Mouse (Mus musculus): ENCODE results near the gene Arhgef33.
"Not testable (repeated sequence)": the region's sequence is repeated elsewhere in the genome, so short reads cannot be mapped to it uniquely, and the experiment has no call there.

The Arhgef33 gene

DNA sequence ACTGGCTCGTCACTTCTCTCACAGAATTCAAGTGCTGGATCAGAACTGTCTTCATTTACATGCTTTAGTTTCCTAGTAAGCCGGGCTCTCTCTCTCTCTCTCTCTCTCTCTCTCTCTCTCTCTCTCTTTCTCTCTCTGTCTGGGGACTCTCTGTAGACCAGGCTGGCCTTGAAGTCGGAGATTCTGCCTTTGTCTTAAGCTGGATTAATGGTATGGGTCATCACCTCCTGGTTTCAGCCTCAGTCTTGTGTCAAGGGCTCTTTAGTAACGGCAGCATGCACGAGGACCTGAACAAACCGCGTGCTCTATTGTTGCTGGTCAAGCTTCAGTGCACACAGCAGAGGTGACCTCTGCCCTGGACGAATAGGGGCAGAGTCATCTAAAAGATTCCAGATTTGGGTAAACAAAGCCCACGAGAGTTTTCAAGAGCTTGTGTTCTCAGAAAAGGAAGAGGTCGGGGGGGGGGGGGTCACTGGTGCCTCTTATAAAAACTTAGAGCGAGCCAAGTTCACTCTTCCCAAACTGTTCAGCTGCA lies 39.5 kb downstream of the Arhgef33 start:
- DNase-seq (ENCODE audit: low spot score) = no peak

DNA sequence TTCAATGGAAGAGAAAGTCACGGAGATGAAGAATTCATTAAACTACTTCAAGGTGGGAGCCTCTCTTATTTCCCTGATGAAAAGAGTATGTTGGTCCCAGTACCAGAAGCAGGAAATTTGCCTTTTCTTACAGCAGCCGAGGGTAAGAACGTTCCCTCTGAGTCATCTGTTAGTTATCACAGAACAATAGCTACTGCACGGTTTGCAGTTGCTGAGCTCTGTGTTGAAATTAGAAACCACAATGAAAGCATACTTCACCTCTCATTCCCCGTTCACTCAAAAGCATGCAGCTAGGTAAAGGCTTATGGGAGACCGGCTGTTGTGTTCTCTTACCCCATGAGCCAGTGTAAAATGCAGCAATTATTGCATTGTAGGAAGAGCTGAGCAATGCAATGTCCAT lies 40.0 kb downstream of the Arhgef33 start:
- DNase-seq (ENCODE audit: low spot score) = no peak

DNA sequence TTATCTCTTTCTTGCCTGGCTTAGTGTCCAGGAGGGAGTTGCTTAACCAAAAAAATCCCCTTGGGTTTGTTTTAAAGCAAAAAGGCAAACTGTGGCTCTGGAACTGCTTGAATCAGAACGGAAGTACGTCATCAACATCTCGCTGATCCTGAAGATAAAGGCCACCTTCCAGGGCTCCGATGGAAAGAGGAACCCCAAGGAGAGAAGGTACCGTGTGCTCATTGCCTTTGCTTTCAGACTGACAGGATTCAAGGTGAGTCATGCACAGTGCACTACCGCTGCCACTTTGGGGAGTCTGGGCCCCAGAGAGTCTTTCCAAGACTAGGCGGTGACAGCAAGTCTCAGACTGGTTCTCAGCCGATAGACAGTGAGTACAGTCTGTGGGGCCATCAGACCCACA lies 53.0 kb downstream of the Arhgef33 start:
- DNase-seq (ENCODE audit: low spot score) = no peak

DNA sequence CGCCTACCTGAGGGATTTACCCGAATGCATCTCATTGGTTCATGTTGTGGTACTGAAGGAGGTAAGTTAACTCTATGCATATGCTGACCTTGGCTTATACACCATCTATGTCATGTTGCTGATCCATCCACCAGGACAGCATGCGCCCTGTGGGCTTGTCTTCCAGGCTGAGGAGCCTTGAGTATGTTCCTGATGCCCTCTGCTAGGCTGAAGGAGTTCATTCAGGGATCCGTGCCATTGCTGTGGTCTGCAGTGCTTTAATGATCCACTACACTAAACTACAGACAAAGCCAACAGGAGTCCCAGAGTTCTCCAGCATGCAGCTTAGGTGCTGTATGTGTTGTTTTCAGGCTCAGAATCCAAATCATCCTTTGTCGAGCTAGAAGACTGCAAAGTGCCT lies 60.1 kb downstream of the Arhgef33 start:
- DNase-seq (ENCODE audit: low spot score) = peak; percentile 84

DNA sequence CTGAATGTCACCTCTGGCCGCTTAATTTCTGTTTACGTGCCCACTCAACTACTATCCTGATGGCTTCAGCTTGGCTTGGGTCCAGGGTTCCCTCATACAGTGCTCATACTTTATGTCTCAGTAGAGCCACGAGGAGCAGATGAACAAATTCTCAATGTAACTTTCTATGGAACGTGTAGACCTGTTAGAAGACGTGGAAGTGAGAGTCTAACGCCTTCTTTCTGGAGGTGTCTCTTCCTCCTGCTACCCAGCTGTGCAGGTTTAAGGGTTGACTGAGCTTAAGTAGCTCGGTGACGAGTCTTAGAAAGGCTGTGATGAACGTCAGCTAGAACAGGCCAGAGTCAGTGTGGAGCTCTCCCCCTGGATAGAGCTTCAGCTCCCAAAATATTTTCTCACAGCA lies 61.4 kb downstream of the Arhgef33 start:
- no peak for DNase-seq (ENCODE audit: low spot score)

DNA sequence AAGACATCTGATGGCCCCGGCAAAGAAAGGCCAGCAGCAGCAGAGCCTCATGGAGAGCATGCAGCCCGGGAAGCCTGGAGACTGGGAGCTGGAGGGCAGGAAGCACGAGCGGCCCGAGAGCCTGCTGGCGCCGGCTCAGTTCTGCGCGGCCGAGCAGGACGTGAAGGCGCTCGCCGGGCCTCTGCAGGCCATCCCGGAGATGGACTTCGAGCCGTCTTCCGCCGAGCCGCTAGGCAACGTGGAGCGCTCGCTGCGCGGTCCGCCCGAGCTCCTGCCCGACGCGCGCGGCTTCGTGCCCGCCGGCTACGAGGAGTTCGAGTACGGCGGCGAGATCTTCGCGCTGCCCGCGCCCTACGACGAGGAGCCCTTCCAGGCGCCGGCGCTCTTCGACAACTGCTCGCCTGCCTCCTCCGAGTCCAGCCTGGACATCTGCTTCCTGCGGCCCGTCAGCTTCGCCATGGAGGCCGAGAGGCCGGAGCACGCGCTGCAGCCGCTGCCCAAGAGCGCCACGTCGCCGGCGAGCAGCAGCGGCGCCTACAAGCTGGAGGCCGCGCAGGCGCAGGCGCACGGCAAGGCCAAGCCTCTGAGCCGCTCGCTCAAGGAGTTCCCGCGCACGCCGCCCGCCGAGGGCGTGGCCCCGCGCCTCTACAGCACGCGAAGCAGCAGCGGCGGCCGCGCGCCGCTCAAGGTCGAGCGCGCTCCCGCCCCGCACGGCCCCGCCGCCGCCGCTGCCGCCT lies 66.0 kb downstream of the Arhgef33 start, which contains the start of gene Gm10190:
Gene Gm10190 (minus strand): TSS at position 553 of the 737 bp plus-strand sequence.
- peak; percentile 87 for DNase-seq (ENCODE audit: low spot score)

DNA sequence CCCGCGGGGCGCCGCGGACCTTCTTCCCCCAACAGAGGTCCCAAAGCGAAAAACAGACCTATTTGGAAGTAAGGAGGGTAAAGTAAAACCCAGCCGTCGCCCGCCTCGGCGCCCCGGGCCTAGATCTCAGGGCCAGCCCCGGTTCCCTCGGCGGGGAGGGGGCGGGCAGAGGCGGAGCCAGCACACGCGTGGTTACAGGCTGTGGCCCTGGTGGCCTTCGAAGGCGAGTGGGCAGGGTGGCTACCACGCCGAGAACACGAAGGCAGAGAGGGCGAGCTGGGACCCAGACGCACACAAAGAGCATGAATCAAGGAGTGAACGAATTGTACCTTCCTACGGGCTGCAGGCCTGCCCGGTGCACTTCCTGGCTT lies 66.5 kb downstream of the Arhgef33 start:
- DNase-seq (ENCODE audit: low spot score) = no peak

DNA sequence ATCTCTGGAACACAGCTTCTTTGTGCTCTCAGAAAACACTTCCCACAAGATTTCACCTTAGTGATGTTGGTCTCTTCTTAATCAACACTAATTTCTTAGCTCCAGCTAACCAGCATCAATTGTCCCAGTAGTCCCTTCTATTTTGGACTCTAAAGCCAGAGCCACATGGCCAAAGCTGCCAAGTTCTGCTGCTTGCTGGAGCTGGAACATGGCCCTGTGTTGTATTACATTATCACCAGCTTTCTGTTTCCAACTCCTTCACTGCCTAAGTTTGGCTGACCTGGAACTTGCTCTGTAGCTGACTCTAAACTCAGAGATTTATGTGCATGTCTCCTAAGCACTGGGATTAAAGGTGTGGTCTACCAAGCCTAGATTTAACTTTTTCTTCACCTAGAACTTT lies 71.2 kb downstream of the Arhgef33 start:
- DNase-seq (ENCODE audit: low spot score) = not testable (repeated sequence)

DNA sequence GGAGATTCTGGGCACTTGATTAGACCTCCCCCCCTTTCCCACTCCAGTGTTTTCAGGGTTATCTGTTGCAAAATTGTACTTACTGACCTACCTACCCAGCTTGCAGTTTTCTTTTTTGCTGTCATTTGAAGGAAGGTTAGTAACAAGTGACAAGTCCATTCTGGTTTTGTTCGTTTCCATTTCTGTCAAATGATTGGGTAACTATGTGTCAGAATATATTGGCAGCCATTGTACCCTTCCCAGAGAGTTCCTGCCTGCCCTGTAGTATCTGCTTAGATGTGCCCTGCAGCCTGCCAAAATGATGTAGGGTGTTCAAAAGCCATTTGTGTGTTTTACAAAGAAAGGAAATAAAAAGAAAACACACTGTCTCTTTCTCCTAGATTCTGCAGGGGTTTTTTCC lies 78.5 kb downstream of the Arhgef33 start:
- no peak for DNase-seq (ENCODE audit: low spot score)

DNA sequence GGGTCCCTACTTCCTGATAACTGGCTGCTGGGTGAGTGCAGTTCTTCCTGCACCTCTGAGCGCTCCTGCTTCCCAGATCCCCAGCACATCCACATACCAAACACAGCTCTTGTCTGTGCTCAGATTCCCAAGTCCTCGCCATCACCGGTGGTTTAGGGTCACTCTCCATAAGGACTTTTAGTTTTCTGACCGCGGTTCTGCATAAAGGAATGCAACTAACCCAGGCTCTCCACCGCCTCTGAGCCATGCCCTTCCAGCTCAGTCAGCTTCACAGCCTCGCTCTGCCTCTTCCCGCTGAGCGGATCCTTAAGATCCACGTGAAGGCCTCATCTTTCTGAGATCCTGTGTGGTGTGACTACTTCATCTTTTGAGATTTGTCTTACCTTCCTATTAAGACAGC lies 82.8 kb downstream of the Arhgef33 start:
- no peak for DNase-seq (ENCODE audit: low spot score)

DNA sequence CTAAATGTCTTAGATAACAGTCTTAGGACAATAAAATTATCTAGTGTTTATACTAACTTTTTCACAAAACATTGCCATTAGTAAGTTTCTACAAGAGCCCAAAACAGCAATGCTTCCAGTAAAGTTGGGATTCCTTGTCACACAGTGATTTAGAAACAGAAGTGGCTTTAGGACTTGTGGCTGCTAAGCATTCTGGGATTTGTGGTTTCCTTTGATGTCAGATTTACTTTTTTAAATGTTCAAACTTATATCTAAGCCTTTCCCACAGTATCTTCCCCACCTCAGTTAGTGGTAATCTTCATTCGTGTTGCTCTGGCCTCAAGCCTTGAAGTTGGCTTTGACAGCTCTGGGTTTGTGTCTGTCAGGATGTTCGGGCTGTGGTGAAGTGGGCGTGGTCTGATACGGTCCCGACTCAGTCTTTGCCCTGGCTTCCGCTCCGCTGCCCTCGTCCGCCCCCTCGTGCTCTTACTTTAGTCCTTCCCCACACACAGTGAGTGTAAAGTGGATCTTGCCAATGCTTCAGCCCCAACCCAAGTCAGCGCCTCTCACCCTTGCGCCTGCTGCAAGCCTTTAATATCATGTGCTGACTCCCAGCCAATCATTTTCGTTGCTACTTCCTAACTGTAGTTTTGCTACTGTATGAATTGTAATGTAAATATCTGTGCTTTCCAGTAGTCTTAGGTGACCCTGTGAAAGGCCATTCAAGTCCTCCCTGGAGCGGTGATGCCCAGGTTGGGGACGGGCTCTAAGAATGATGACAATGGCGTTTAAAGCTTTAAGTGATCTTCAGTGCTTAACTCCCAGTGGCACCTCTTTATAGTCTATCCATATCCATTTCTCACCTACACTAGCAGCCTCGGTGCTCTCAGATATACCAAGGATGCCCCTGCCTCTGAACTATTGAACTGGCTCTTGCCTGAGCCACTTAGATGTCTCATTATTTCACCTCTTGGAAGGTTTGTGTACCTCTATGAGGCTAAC lies 84.5 kb downstream of the Arhgef33 start:
- no peak for DNase-seq (ENCODE audit: low spot score)

DNA sequence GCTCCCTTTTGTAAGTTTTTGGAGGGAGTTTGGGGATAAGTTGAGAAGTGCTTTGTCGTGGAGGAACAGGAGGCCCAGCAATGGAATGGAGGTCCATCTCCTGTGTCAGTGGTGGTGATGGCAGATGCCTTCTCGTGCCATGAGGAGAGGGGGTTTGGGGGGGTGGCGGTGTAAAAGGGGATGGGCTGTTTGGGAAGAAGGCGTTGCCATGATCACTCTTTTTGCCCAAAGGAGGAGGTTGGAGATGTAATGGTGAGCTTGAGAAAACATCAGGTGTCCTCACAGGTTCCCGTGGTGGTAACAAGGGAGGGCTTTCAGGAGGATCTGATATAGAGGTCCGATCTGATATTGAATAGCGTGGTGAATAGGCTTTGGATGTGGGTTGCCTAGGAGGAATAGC lies 91.0 kb downstream of the Arhgef33 start:
- no peak for DNase-seq (ENCODE audit: low spot score)

DNA sequence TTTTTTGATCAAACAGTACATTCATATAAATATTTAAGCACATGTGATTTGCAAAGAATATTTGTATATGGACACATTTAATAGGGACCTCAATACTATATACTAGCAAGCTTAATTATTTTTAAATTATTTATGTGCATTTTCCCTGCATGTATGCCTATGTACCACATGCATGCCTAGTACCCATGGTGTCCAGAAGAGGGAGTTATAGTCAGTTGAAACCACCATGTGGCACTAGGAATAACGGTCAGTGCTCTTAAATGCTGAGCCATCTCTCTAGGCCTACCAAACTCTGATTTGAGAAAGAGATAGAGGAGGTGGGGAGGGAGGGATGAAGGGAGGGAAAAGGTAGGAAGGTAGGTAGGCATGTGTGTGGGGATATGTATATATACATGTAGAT lies 104.0 kb downstream of the Arhgef33 start:
- DNase-seq (ENCODE audit: low spot score) = peak; percentile 55

DNA sequence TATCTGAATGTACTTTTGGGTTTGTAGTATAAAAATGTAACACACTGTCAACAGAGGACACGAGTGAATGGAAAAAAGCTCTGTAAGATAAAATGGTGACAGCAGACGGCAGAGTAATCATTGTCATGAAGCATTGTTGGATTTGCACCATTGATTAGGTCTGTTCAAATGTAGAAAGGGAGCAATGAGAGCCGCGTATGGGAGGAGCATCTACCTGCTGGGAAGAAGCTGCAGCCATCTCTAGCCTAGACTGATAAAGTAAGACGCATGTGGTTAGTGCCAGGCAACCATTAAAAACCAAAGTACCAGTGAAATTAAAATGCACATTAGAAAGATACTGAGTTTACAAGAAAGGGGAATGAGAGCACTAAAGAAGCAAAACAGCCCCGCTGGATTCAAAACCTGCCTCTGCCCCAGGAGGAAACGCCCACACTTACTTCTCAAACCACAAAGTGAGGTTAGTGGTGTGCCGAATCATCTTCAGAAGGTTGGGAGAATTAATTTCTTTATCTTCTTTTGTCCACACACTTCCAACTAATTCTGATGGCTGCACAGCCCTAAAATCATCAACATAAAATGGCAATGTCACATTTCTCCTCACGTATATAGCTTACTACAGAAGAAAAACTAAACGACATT lies 111.5 kb downstream of the Arhgef33 start:
- DNase-seq (ENCODE audit: low spot score) = no peak

DNA sequence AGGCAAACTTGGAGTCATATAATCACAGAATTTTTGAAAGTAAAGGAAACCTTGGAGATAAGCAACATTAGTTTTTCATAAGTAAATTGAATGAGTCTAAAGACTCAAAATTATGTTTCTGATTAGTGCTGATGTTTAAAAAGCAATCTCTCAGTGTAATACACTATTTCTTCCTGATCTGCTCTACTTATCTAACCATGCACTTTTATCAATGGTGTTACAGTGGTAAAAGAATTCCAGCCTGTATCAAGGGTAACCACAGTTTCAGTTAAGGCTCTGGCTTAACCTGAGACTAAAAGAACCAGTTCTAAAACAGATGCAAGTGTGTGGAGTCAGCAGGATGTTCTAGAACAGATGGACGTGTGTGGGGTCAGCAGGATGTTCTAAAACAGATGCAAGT lies 113.8 kb downstream of the Arhgef33 start:
- DNase-seq (ENCODE audit: low spot score) = no peak

DNA sequence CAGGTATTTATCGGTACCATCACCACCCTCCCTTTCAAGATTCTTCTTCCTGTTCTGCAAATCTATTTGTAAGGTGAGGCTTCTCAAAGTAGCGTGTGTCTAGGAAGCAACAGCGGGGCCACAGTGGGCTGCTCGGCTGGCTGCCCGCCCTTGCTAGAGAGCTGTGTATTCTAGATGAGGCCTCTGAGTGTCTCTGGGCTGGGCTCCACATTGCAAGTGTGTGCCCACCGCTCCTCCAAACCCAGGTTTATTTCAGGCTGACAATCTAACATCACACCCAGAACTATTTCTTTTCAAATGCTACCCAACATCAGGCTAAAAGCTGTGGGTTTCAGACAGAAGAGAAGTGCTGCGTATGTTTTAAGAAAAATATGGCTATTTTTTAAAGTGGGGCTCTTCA lies 119.0 kb downstream of the Arhgef33 start:
- DNase-seq (ENCODE audit: low spot score) = no peak

DNA sequence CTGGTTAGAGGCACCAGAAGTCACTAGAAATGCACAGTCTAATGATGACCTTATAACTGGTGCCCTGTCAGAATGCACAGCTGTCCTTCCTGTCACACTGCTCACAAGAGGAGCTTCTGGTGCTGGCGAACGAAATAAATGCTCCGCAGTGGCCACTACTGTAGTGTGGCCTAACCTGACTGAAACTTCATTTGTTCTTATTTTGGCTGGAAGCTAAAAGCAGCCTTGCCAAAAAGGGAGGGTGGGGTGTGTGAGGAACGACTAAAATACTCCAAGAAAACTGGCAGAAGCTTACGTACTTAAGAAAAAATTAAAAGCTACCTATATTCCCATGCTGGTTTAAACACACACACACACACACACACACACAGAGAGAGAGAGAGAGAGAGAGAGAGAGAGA lies 119.7 kb downstream of the Arhgef33 start:
- DNase-seq (ENCODE audit: low spot score) = no peak

DNA sequence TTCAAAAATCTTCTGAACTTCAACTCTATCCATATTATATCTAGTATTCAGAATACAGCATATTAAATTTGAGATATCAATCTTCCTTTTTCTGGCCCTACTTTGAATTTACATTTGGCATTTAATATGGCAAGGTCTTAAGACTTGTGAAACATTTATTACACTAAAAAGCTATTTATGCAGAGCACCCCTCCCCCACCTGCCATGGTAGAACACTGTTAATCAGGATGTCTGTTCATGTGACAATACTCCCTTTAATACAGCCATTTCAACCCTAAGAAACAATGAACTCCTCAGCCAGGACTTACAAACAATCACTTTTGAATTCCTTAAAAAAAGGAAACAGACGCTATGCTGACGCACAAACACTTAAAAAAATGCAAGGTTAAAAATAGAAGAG lies 120.8 kb downstream of the Arhgef33 start:
- no peak for DNase-seq (ENCODE audit: low spot score)

DNA sequence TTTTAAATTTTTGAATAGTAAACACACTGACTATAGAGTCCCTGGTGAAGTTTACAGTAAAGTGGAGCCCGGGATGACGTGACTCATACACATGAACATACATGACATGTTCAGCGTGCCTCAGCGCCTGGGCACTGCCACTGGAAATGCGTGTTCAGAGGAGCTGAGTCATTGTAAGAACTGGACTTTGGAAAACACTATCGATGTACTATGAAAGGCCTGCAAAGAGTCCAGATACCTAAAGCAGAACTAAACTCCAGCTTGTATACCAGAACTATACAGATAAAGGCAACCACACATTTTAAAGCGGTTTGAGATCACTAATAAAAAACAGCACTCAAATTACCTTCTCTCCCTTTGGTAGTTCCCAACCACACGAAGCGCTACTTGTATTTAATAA lies 124.8 kb downstream of the Arhgef33 start:
- no peak for DNase-seq (ENCODE audit: low spot score)

DNA sequence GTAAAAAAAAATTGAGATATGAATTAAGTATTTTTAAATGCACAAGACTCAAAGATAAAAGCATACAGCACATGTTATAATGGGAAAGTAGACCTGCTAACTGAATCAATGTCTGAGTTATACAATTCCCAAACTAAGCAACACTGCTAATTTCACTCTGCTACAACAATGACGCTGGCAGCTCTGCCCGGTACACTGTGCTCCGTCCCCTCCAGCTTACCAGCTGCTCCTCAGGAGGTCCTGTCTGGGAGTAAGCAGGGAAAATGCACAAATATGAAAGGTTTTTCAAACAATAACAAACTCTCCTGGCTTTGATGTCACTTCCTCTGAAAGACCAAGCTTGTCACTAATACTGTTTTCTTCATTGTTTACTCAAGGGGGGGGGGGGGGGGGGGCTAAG lies 127.2 kb downstream of the Arhgef33 start:
- DNase-seq (ENCODE audit: low spot score) = no peak

DNA sequence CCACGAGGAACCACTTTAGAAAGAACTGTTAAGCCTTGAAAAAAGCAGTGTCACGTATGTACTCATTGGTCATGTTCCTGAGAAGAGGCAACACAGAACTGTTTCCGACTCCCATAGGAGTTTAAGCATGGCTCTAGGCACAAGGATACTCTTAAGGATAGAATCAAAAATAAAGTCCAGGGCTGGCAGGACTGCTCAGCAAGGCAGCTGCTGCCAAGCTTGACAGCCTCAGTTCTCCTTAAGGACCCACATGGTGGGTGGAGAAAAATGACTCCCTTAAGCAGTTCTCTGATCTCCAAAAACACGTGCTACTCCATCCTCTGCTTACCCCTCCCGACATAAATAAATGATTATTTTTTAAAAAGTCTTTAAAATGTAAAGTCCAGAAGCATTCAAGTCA lies 128.5 kb downstream of the Arhgef33 start:
- no peak for DNase-seq (ENCODE audit: low spot score)

DNA sequence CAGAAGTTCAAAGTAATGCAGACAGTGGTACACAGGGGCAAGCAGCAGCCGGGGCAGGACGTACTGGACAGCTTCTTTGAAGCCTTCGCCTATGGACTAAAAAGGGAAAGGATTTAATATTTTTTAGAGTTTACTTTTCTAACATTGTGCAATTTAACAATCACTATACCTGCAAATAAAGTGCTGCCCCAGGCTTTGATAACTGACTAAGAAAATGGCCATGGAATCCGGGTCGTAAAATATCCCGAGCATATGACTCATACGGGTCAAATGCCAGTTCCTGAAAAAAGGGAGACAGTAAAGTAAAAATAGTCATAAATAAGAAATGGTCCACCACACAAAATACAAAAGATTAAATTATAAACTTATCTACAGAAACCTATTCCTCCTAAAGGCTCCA lies 138.2 kb downstream of the Arhgef33 start:
- DNase-seq (ENCODE audit: low spot score) = no peak

DNA sequence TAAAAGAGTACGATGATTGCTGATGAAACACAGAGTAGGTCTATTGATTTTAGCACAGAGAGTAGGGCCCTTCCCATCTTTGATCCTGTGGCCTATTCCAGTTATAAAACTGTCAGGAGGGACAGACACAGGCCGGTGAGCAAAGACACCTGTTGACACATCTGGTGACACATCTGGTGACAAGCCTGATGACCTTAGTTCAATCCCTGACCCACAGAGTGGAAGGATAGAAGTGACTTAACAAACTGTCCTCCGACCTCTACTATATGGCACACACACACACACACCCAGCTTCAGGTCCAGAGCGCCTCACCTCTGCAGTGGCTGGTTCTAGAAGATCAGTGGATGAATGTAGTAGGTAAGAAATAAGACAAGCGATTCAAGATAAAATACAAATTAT lies 139.3 kb downstream of the Arhgef33 start:
- DNase-seq (ENCODE audit: low spot score) = no peak

Measured in retina, embryonic 14.5 days (tissue).